Mouse (Mus musculus): ENCODE measurements around the gene Lonp1.

GRCm38 (mm10) chr17:56593527-56594271, 33.0 kb downstream of the Lonp1 start:
- TF ChIP-seq CTCF (IDR thresholded peaks at IDR 0.05; ENCODE audit: low read depth) (no peak), EP300 (optimal IDR thresholded peaks at IDR 0.05) (no peak)
